Mouse (Mus musculus) embryonic stem cell, embryonic (primary cell): ENCODE data around the gene Npepps.

ENCODE experiments used
- CTCF ChIA-PET, 4 experiments: fragments of 300-600 bp in 2 of 4; fragments of 350-600 bp in 2 of 4; sonication (Branson Sonifier 250); formaldehyde crosslinking; loops; one replicate each; lab custom pipeline; 2022; ENCODE audit warnings: inconsistent platforms in 2 of 4; lab: Charles Lee
- POLR2A ChIA-PET, 4 experiments: fragments of 300-600 bp in 2 of 4; fragments of 350-600 bp in 2 of 4; sonication (Branson Sonifier 250); formaldehyde crosslinking; loops; one replicate each; lab custom pipeline; 2022; ENCODE audit warnings: antibody characterized with exemption in 4 of 4, inconsistent platforms in 1 of 4; lab: Charles Lee

Npepps gene

DNA sequence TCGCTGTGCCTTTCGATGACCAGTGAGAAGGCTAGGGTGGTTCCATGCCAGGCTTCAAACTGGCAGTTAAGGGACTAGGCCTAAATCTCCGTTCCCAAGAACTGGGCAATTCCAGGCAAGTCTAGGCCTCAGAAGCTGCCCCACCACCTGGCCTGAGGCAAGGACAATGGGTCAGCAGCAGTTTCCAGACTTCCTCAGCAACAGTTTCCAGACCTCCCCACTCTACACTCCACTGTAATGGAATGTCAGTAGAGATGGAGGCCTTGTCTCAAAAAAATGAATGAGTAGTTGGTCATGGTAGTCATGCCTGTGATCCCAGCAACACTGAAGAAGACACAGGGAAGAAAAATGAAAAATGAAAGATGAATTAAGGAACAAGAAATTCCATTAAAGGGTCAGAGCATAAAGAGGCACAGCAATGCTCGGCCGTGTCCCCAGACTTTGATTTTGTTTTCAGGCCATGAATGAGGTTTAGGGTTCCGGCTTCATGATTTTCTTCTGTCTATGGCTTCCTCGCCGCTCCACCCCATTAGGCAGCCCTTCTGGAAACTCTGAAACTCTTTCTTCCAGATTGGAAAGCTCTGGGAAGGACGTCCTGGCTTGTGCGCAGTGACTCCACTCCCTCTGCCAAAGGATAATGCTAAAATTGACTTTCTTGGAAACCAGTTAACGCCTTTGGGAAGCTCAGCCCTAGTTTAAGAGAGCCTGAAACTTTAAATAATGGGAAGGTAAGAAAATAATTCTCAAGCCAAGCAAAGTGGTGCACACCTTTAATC, 27.0 kb upstream of the Npepps start:
- POLR2A ChIA-PET: interaction anchor here (0.5 to 19.9 kb wide), 16 partner anchors 8 to 1025 kb away, joined by 3 to 489 read pairs (median 4); partner anchors contain the start of gene Mrpl45 (in 2 of the 4)
- CTCF ChIA-PET: interaction anchor here in 2 of 4 experiments (0.6 to 0.9 kb wide), 2 partner anchors 38 to 280 kb away, joined by 3 to 5 read pairs; no protein-coding TSS in a partner anchor

GRCm38 (mm10) chr11:97304631-97305030, 24.2 kb upstream of the Npepps start:
- ChIA-PET CTCF (interaction anchor here in 1 of 4 experiments (0.6 to 1.3 kb wide), 3 partner anchors 10 to 241 kb away, joined by 3 read pairs; no protein-coding TSS in a partner anchor), POLR2A (interaction anchor here in 2 of 4 experiments (0.7 to 23.3 kb wide), 12 partner anchors 2 to 178 kb away, joined by 3 to 489 read pairs (median 4); partner anchors contain the start of genes Mrpl45 (in 1 of the 2) and Npepps (in 1 of the 2))

- CTCF ChIA-PET: interaction anchor here (0.6 to 3.1 kb wide), 12 partner anchors 8 to 340 kb away, joined by 3 to 10 read pairs (median 4); partner anchors contain the start of gene Mrpl45 (in 1 of the 4)
- POLR2A ChIA-PET: interaction anchor here (0.6 to 23.3 kb wide), 30 partner anchors 4 to 961 kb away, joined by 3 to 489 read pairs (median 3); partner anchors contain the start of genes Mrpl45 (in 3 of the 4) and Npepps (in 1 of the 4)
Measured at GRCm38 (mm10) chr11:97302231-97302781, 21.9 kb upstream of the Npepps start.

DNA sequence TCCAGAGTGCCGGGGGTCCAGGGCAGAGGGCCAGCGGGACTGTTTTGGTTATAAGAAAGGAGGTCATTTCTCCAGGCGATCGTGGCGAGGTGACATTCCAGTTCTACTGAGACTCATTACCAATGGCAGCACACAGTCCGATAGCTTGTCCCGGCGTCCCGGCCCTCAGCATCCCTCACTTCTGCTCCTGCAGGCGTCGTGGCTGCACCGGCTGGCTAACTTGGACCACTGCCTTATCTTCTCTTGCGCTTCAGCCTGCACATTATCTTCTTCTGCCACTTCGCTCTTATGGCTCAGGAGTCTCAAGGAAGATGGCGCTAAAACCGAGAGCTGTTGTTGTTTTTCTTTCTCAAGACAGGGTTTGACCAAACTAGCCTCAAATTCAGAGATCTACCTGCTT, 21.0 kb upstream of the Npepps start:
- CTCF ChIA-PET: interaction anchor here (0.6 to 3.1 kb wide), 7 partner anchors 8 to 230 kb away, joined by 3 to 10 read pairs (median 6); no protein-coding TSS in a partner anchor
- POLR2A ChIA-PET: interaction anchor here (0.6 to 23.3 kb wide), 19 partner anchors 5 to 685 kb away, joined by 3 to 489 read pairs (median 3); partner anchors contain the start of genes Mrpl45 (in 3 of the 4) and Plxdc1 (in 1 of the 4)

- ChIA-PET CTCF (interaction anchor here in 1 of 4 experiments (1.2 kb wide), 1 partner anchor 103 kb away, joined by 7 read pairs; no protein-coding TSS in a partner anchor), POLR2A (interaction anchor here in 2 of 4 experiments (0.6 to 23.3 kb wide), 10 partner anchors 7 to 301 kb away, joined by 3 to 489 read pairs (median 14); partner anchors contain the start of gene Mrpl45 (in 2 of the 2))
Measured at GRCm38 (mm10) chr11:97299939-97300338, 19.5 kb upstream of the Npepps start.

GRCm38 (mm10) chr11:97296542-97296941, 16.1 kb upstream of the Npepps start:
- POLR2A ChIA-PET: interaction anchor here (0.5 to 23.3 kb wide), 15 partner anchors 4 to 182 kb away, joined by 3 to 489 read pairs (median 6); partner anchors contain the start of genes Mrpl45 (in 2 of the 4), Kpnb1 (in 1 of the 4) and Tbx21 (in 1 of the 4)
- CTCF ChIA-PET: interaction anchor here in 3 of 4 experiments (0.7 to 1.7 kb wide), 10 partner anchors 9 to 365 kb away, joined by 3 to 9 read pairs (median 4); no protein-coding TSS in a partner anchor

DNA sequence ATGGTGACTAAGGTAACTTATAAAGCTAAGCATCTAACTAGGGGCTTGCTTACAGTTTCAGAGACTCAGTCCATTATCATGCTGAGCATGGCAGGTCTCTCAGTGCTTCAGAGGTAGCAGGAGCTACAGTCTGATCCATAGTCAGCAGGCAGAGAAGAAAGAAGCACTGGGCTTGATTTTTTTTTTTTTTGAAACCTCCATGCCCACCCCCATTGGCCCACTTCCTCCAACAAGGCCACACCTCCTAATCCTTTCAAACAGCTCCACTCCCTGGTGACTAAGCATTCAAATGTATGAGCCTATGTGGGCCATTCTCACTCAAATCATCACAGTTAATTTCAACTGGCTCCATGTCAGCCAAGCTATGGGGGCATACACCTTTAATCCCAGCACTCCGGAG, 12.3 kb upstream of the Npepps start:
- ChIA-PET POLR2A (interaction anchor here (0.6 to 23.3 kb wide), 23 partner anchors 10 to 406 kb away, joined by 3 to 489 read pairs (median 4); partner anchors contain the start of genes Mrpl45 (in 2 of the 4) and Npepps (in 1 of the 4)), CTCF (interaction anchor here (0.6 to 1.5 kb wide), 9 partner anchors 9 to 420 kb away, joined by 3 to 6 read pairs (median 3); no protein-coding TSS in a partner anchor)

DNA sequence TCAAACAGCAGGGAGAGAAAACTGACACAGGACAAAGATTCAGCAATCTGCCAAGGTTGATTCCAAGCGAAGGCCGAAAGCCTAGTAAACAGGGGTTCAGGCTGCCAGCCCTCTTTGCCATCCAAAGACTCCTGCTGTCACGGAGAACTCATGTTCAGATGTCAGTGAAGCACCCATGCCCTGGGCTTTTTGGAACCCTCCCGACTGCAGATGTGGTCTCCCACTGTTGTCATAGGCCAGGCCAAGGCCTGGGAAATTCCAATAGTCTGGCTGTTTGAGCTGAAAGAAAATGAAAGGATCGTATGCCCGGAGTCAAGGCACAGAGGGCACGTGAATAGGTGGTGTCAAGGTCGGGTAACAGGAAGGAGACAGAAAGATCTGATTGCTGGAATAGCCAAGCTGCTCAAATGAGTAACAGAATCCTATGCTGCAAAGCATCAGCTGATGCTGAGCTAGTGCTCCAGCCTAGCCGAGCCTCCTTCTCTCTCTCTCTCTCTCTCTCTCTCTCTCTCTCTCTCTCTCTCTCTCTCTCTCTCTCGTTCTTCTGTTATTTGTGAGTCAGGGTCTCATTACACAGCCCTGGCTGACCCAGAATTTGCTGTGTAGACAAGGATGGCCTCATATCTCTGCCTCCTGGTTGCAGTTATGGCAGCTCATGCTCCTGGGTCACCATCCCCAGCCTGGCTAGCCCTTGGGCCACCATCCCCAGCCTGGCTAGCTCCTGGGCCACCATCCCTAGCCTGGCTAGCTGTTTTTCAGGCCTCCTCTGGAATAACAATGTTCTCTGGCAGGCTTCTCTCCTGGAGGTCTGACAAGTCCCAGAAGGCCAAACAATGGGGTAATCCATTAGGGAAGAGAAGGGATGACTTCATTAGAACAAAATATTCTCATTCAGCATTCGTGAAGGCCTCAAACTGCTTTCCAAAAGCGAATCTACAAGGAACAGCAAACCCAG, 9.1 kb upstream of the Npepps start:
- CTCF ChIA-PET: interaction anchor here (0.6 to 2.3 kb wide), 7 partner anchors 9 to 652 kb away, joined by 3 to 9 read pairs (median 4); no protein-coding TSS in a partner anchor
- POLR2A ChIA-PET: interaction anchor here (0.5 to 23.3 kb wide), 40 partner anchors 8 to 1549 kb away, joined by 3 to 489 read pairs (median 4); partner anchors contain the start of genes Mrpl45 (in 2 of the 4), Npepps (in 2 of the 4), Cdk5rap3 (in 1 of the 4) and Socs7 (in 1 of the 4)

GRCm38 (mm10) chr11:97287643-97288042, 7.2 kb upstream of the Npepps start:
- ChIA-PET POLR2A (interaction anchor here in 3 of 4 experiments (0.5 to 23.3 kb wide), 17 partner anchors 8 to 310 kb away, joined by 3 to 489 read pairs (median 4); partner anchors contain the start of genes Mrpl45 (in 2 of the 3), Kpnb1 (in 1 of the 3) and Npepps (in 1 of the 3)), CTCF (interaction anchor here in 2 of 4 experiments (0.6 to 2.3 kb wide), 3 partner anchors 14 to 40 kb away, joined by 3 to 10 read pairs (median 8); no protein-coding TSS in a partner anchor)

DNA sequence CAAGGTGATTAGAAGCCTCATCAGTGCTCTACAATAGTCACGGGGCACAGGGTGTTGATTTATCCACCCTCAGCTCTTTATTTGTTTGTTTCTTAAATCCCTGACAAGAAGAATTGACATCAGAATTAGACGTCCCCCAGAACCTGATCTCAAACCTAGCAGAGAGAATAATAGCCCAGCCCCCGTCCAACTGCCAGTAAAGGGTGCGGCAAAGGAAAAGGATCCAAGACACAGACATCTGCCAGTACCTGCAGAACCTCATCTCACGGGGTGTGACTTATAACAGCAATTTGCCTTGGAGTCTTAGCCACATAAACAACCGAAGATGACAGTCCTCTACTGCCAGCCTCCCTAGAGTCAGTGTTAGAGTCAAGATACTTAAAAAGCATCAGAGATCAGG, 6.5 kb upstream of the Npepps start:
- CTCF ChIA-PET: interaction anchor here in 2 of 4 experiments (0.6 to 0.7 kb wide), 2 partner anchors 36 to 41 kb away, joined by 3 to 10 read pairs; no protein-coding TSS in a partner anchor

DNA sequence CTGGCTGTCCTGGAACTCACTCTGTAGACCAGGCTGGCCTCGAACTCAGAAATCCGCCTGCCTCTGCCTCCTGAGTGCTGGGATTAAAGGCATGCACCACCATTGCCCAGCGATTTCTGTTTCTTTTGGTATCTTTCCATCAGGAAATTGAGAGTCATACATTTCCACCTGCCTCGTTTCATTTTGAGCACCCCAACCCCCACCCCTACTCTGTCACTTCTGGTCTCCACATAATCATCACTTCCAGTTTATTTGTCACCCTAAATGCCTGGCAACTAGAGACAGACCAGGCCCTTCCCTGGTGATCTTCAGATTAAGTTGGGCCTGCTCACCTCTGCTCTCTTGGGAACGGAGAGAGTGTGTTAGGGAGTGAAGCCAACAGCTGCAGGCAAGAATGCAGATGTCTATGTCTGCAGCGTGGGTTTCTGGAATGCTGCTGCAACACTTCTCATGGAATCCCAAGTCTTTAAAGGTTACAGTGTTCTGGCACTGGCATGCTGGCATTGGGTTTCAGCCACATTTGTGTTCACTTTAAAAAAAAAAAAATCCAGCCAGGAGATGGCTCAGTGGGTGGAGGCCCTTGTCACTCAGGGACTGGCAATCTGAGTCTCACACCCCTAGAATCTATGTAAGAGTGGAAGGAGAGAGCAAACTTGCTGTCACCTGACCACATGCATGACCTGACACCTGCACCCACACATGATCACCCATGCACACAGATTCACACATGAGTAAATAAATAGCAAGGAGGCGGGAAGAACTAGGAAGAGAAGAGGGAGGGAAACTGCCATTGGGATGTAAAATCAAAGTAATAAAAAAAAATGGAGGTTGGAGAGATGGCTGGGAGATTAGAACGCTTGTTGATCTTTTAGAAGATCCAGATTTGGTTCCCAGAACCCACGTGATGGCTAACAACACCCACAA, 5.7 kb upstream of the Npepps start:
- ChIA-PET POLR2A (interaction anchor here (0.6 to 23.3 kb wide), 17 partner anchors 8 to 308 kb away, joined by 3 to 489 read pairs (median 3); partner anchors contain the start of genes Mrpl45 (in 2 of the 4) and Kpnb1 (in 1 of the 4)), CTCF (interaction anchor here in 3 of 4 experiments (0.6 to 1.2 kb wide), 5 partner anchors 11 to 1056 kb away, joined by 3 to 6 read pairs (median 5); no protein-coding TSS in a partner anchor)

More for the DNA sequence above, 6.5 kb upstream of the Npepps start:
- POLR2A ChIA-PET: interaction anchor here in 3 of 4 experiments (0.6 to 23.3 kb wide), 14 partner anchors 8 to 309 kb away, joined by 3 to 489 read pairs (median 3); partner anchors contain the start of genes Mrpl45 (in 2 of the 3), Kpnb1 (in 1 of the 3) and Npepps (in 1 of the 3)

GRCm38 (mm10) chr11:97284854-97285253, 4.4 kb upstream of the Npepps start:
- ChIA-PET POLR2A (interaction anchor here in 3 of 4 experiments (0.6 to 23.3 kb wide), 14 partner anchors 9 to 694 kb away, joined by 3 to 489 read pairs (median 4); partner anchors contain the start of gene Mrpl45 (in 3 of the 3)), CTCF (interaction anchor here in 3 of 4 experiments (0.6 to 1.2 kb wide), 4 partner anchors 25 to 311 kb away, joined by 3 to 6 read pairs (median 4); no protein-coding TSS in a partner anchor)

DNA sequence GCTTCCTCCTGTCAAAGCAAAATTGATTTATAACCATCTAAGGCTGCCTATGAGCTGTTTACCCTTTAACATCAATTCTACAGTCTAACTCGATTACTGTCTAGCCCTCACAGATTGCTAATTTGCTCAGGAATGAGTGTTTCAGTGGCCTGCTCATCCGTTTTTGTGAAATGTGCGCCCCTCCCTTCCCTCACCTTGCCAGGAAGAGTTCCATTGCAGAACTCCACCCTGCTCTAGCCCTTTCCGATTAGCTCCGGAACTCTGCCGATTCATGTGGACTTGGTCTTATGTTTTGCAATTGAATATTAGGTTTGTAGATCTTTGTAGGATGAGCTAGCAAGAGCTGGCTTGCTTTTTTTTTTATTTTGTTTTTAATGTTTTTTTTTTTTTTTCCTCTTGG, 1.7 kb upstream of the Npepps start:
- CTCF ChIA-PET: interaction anchor here in 3 of 4 experiments (0.6 to 1.4 kb wide), 4 partner anchors 28 to 415 kb away, joined by 3 to 16 read pairs (median 4); no protein-coding TSS in a partner anchor
- POLR2A ChIA-PET: interaction anchor here (0.6 to 23.3 kb wide), 28 partner anchors 11 to 1253 kb away, joined by 3 to 489 read pairs (median 4); partner anchors contain the start of gene Mrpl45 (in 2 of the 4)
